Mouse (Mus musculus) cerebral cortex, adult 2 months (tissue): ENCODE data around the gene Rsl24d1.

Experiments
- WGBS: fragments of 180-500 bp; shearing (Covaris S2); methylation state at CpG from one replicate; pipeline ENCODE4 v1.1.7; 2018; 5-methylcytosine and 5-hydroxymethylcytosine counted together

Rsl24d1 gene

GRCm38 (mm10) chr9:73112919-73113906 is at the start of gene Rsl24d1:
Rsl24d1 (plus strand) TSS chr9:73113426.
- WGBS, result under 1% methylated on average over 64 of the region's 64 CpGs

- WGBS, result 57% methylated on average over 15 of the region's 15 CpGs
Observed at GRCm38 (mm10) chr9:73063621-73064290, 49.5 kb upstream of the Rsl24d1 start.

GRCm38 (mm10) chr9:73067086-73067485 is 46.1 kb upstream of the Rsl24d1 start:
- WGBS, result 67% methylated on average over 10 of the region's 10 CpGs

- WGBS, result 29% methylated on average over 6 of the region's 6 CpGs
Observed at GRCm38 (mm10) chr9:73068230-73068679, 45.0 kb upstream of the Rsl24d1 start.

- 67% methylated on average over 6 of the region's 6 CpGs for whole genome bisulfite sequencing
Observed at GRCm38 (mm10) chr9:73068688-73069087, 44.5 kb upstream of the Rsl24d1 start.

- 50% methylated on average over 10 of the region's 10 CpGs for WGBS
Observed at GRCm38 (mm10) chr9:73070971-73071659, 42.1 kb upstream of the Rsl24d1 start.

- 87% methylated on average over 8 of the region's 8 CpGs for WGBS
Observed at GRCm38 (mm10) chr9:73072426-73072825, 40.8 kb upstream of the Rsl24d1 start.

GRCm38 (mm10) chr9:73073169-73073568 is 40.1 kb upstream of the Rsl24d1 start:
- 89% methylated on average over 5 of the region's 5 CpGs for WGBS

- WGBS, result 83% methylated on average over 11 of the region's 12 CpGs
Observed at GRCm38 (mm10) chr9:73079349-73079748, 33.9 kb upstream of the Rsl24d1 start.

GRCm38 (mm10) chr9:73079801-73080325 is 33.4 kb upstream of the Rsl24d1 start:
- WGBS, result 67% methylated on average over 7 of the region's 7 CpGs

- WGBS, result 90% methylated on average over 8 of the region's 8 CpGs
Observed at GRCm38 (mm10) chr9:73082291-73083000, 30.8 kb upstream of the Rsl24d1 start.

GRCm38 (mm10) chr9:73083956-73084355 is 29.3 kb upstream of the Rsl24d1 start:
- 75% methylated on average over 6 of the region's 6 CpGs for WGBS

GRCm38 (mm10) chr9:73085845-73086244 is 27.4 kb upstream of the Rsl24d1 start:
- WGBS, result 77% methylated on average over 6 of the region's 6 CpGs

- WGBS, result 63% methylated on average over 8 of the region's 8 CpGs
Observed at GRCm38 (mm10) chr9:73087121-73087520, 26.1 kb upstream of the Rsl24d1 start.

- 89% methylated on average over 5 of the region's 5 CpGs for WGBS
Observed at GRCm38 (mm10) chr9:73087581-73087980, 25.6 kb upstream of the Rsl24d1 start.

GRCm38 (mm10) chr9:73089222-73089920 is 23.9 kb upstream of the Rsl24d1 start:
- 80% methylated on average over 16 of the region's 16 CpGs for WGBS

GRCm38 (mm10) chr9:73090121-73090520 is 23.1 kb upstream of the Rsl24d1 start:
- WGBS, result 79% methylated on average over 10 of the region's 10 CpGs

GRCm38 (mm10) chr9:73091747-73092146 is 21.5 kb upstream of the Rsl24d1 start:
- 0% methylated on average over 1 of the region's 1 CpGs for WGBS

- 28% methylated on average over 17 of the region's 17 CpGs for WGBS
Observed at GRCm38 (mm10) chr9:73094580-73094979, 18.6 kb upstream of the Rsl24d1 start.

- 81% methylated on average over 2 of the region's 2 CpGs for WGBS
Observed at GRCm38 (mm10) chr9:73097898-73098297, 15.3 kb upstream of the Rsl24d1 start.
